Mouse (Mus musculus) forebrain, postnatal 0 days (tissue): Measurements from ENCODE around the gene Plxnd1. TPM values are rescaled to one million over a fixed set of nuclear protein-coding genes. Genes with fewer than 3 reads are reported as not detected.

Source experiments
- ATAC-seq: fragments of 200-750 bp; cut with Nextera tagmentation; 2 replicates; pipeline ENCODE4 v1.8.0; 2017; ENCODE audit warnings: mild to moderate bottlenecking, moderate library complexity
- DNase-seq: peaks from one replicate; pipeline ENCODE4 v3.0.0-alpha.2; 2015
- H3K27ac ChIP-seq: fragments of 300-500 bp; sonication (generic); 2 replicates; pipeline ENCODE4 v1.5.1; 2014; ENCODE audit warnings: low read depth, mild to moderate bottlenecking, antibody characterized with exemption, low read length, moderate library complexity, mixed read lengths
- H3K27me3 ChIP-seq: fragments of 300-500 bp; sonication (generic); 2 replicates; pipeline ENCODE4 v1.6.1; 2014; ENCODE audit warnings: mild to moderate bottlenecking, low read length, mixed read lengths; ENCODE audit not compliant: insufficient read depth
- H3K36me3 ChIP-seq: fragments of 300-500 bp; sonication (generic); 2 replicates; pipeline ENCODE4 v1.6.1; 2014; ENCODE audit warnings: mild to moderate bottlenecking, moderate library complexity; ENCODE audit not compliant: insufficient read depth
- H3K4me1 ChIP-seq: fragments of 300-500 bp; sonication (generic); 2 replicates; pipeline ENCODE4 v1.6.1; 2014; ENCODE audit warnings: antibody characterized with exemption; ENCODE audit not compliant: insufficient read depth
- H3K4me2 ChIP-seq: fragments of 300-500 bp; sonication (generic); 2 replicates; pipeline ENCODE4 v1.6.1; 2014; ENCODE audit warnings: low read depth, mild to moderate bottlenecking, moderate library complexity
- H3K4me3 ChIP-seq: fragments of 300-500 bp; sonication (generic); 2 replicates; pipeline ENCODE4 v1.5.1; 2014; ENCODE audit warnings: low read depth, low read length, mixed read lengths
- H3K9ac ChIP-seq: fragments of 300-500 bp; sonication (generic); 2 replicates; pipeline ENCODE4 v1.6.1; 2014; ENCODE audit warnings: mild to moderate bottlenecking
- H3K9me3 ChIP-seq: fragments of 300-500 bp; sonication (generic); 2 replicates; pipeline ENCODE4 v1.6.1; 2016; ENCODE audit warnings: low read length
- CTCF ChIP-seq: sonication (generic); IDR thresholded peaks from 2 replicates; pipeline ENCODE4 v1.5.1; 2016; ENCODE audit warnings: antibody characterized with exemption, control low read depth, low read depth
- WGBS: fragments of 180-500 bp; shearing (Covaris S2); extraction: QIAGEN DNeasy Blood & Tissue Kit; methylation state at CpG from one replicate; pipeline ENCODE4 v1.1.7; 2014; 5-methylcytosine and 5-hydroxymethylcytosine counted together
- polyA plus RNA-seq: library from polyadenylated mRNA; unstranded; fragments of >200 nt; fragmentation: Nextera tagmentation; extraction: Ambion mirVana; gene quantifications from 2 replicates; pipeline ENCODE4 v1.2.1, GENCODE M21; 2015
- total RNA-seq: library from RNA; depleted of rRNA; stranded (reverse); fragments of >200 nt; gene quantifications from 2 replicates; pipeline ENCODE4 v1.2.3, GENCODE M21; 2014; rRNA removed

Gene Plxnd1
- total RNA-seq, result 44.1 and 63.3 TPM in 2 replicates
- 16.9 and 17.6 TPM in 2 replicates for polyA plus RNA-seq

- H3K36me3 ChIP-seq, result no peaks in the 10 kb centered on the region
- ATAC-seq (peak; percentile 56), DNase-seq (peak; percentile 72)
- peaks cover 9% of the 10 kb centered on the region for H3K4me1 ChIP-seq
- no peaks in the 10 kb centered on the region for H3K9me3 ChIP-seq
- H3K9ac ChIP-seq, result peak within 1 kb of the TSS; percentile 58
- TF ChIP-seq CTCF, result no peak
- peak within 1 kb of the TSS; percentile 62 for H3K4me3 ChIP-seq
- H3K27me3 ChIP-seq, result peaks cover 18% of the 10 kb centered on the region
- WGBS, result 4% methylated on average over 46 of the region's 51 CpGs
- H3K4me2 ChIP-seq, result peak within 1 kb of the TSS; percentile 94
- H3K27ac ChIP-seq, result peak within 1 kb of the TSS; percentile 50
Measured at GRCm38 (mm10) chr6:115994877-115995520, at the start of gene Plxnd1. Gene Plxnd1, minus strand, starts transcription at chr6:115995005.

GRCm38 (mm10) chr6:116044039-116044438, 49.2 kb upstream of the Plxnd1 start:
- Histone ChIP-seq H3K27ac (no peak overlapping the region), H3K9ac (no peak overlapping the region), H3K27me3 (no peaks in the 10 kb centered on the region), H3K4me2 (no peak overlapping the region), H3K4me3 (no peak overlapping the region), H3K4me1 (peaks cover 9% of the 10 kb centered on the region), H3K36me3 (peaks cover 15% of the 10 kb centered on the region; the same call in 1 of the 2 replicates), H3K9me3 (peaks cover 4% of the 10 kb centered on the region)
- ATAC-seq (no peak), DNase-seq (no peak)
- TF ChIP-seq CTCF, result no peak
- 61% methylated on average over 2 of the region's 2 CpGs for WGBS

GRCm38 (mm10) chr6:116038222-116038621, 43.4 kb upstream of the Plxnd1 start:
- no peak for TF ChIP-seq CTCF
- ATAC-seq, result no peak
- Histone ChIP-seq H3K27ac (no peak overlapping the region), H3K9me3 (peaks cover 4% of the 10 kb centered on the region), H3K9ac (no peak overlapping the region), H3K4me1 (no peaks in the 10 kb centered on the region), H3K4me3 (no peak overlapping the region), H3K36me3 (peaks cover 15% of the 10 kb centered on the region; the same call in 1 of the 2 replicates), H3K27me3 (no peaks in the 10 kb centered on the region), H3K4me2 (no peak overlapping the region)
- WGBS, result 92% methylated on average over 2 of the region's 2 CpGs
- no peak for DNase-seq

- Histone ChIP-seq H3K4me2 (no peak overlapping the region), H3K4me3 (no peak overlapping the region), H3K9me3 (no peaks in the 10 kb centered on the region), H3K27me3 (no peaks in the 10 kb centered on the region), H3K4me1 (no peaks in the 10 kb centered on the region), H3K27ac (no peak overlapping the region), H3K9ac (no peak overlapping the region), H3K36me3 (peaks cover 8% of the 10 kb centered on the region; the same call in 1 of the 2 replicates)
- DNase-seq (no peak), ATAC-seq (no peak)
- 87% methylated on average over 5 of the region's 5 CpGs for WGBS
- no peak for TF ChIP-seq CTCF
Measured at GRCm38 (mm10) chr6:116037281-116037831, 42.6 kb upstream of the Plxnd1 start.

- H3K4me1 ChIP-seq, result no peaks in the 10 kb centered on the region
- ATAC-seq (no peak), DNase-seq (no peak)
- peaks cover 7% of the 10 kb centered on the region; the same call in 1 of the 2 replicates for H3K36me3 ChIP-seq
- H3K4me3 ChIP-seq, result no peak overlapping the region
- no peak overlapping the region for H3K4me2 ChIP-seq
- no peak overlapping the region for H3K9ac ChIP-seq
- no peak overlapping the region for H3K27ac ChIP-seq
- WGBS, result 93% methylated on average over 2 of the region's 2 CpGs
- no peaks in the 10 kb centered on the region for H3K9me3 ChIP-seq
- no peaks in the 10 kb centered on the region for H3K27me3 ChIP-seq
- TF ChIP-seq CTCF, result no peak
Measured at GRCm38 (mm10) chr6:116036555-116036954, 41.8 kb upstream of the Plxnd1 start.

GRCm38 (mm10) chr6:116031052-116031451, 36.2 kb upstream of the Plxnd1 start:
- TF ChIP-seq CTCF, result no peak
- Histone ChIP-seq H3K4me2 (no peak overlapping the region), H3K27ac (no peak overlapping the region), H3K9me3 (no peaks in the 10 kb centered on the region), H3K9ac (no peak overlapping the region), H3K4me1 (no peaks in the 10 kb centered on the region), H3K4me3 (no peak overlapping the region), H3K27me3 (no peaks in the 10 kb centered on the region), H3K36me3 (0 out of 2 replicates have a peak, but pooled peaks cover 4% of the 10 kb centered on the region)
- ATAC-seq (no peak), DNase-seq (no peak)
- 91% methylated on average over 5 of the region's 5 CpGs for WGBS

GRCm38 (mm10) chr6:116024666-116025065, 29.9 kb upstream of the Plxnd1 start:
- H3K9ac ChIP-seq, result no peak overlapping the region
- TF ChIP-seq CTCF, result no peak
- peaks cover 10% of the 10 kb centered on the region for H3K9me3 ChIP-seq
- 89% methylated on average over 4 of the region's 4 CpGs for WGBS
- H3K4me3 ChIP-seq, result no peak overlapping the region
- H3K4me1 ChIP-seq, result no peaks in the 10 kb centered on the region
- no peak overlapping the region for H3K4me2 ChIP-seq
- DNase-seq, result no peak
- H3K27me3 ChIP-seq, result no peaks in the 10 kb centered on the region
- H3K36me3 ChIP-seq, result peaks cover 45% of the 10 kb centered on the region
- ATAC-seq, result no peak
- H3K27ac ChIP-seq, result no peak overlapping the region
